Mouse (Mus musculus) ovary, adult 18-20 months (tissue): ENCODE results near the gene Gm13275.
"Not testable (repeated sequence)": the region's sequence is repeated elsewhere in the genome, so short reads cannot be mapped to it uniquely, and the experiment has no call there.

Experiments
- DNase-seq: peaks from one replicate; pipeline ENCODE4 v3.0.0; 2022; ENCODE audit warnings: low spot score, mixed read lengths

Gene Gm13275

DNA sequence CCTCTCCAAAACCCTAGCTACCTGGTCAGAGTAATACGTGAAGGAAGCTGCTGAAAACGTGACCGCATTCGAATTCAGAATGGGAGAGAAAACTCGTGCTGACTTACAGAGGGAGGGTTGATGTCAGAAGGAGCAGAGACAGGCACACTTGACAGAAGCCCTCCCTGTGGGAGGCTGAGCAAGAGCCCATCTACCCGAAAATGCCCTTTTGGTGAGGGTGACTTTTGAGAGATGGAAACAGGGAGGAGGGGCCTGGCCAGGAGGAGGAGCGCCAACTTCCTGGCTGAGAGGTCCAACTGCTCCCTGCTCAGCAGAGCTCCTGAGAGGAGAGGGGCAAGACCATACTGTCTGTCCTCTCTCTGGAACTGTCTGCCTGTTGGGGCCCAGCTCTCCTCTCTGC lies 5.1 kb downstream of the Gm13275 start, which contains the start of gene Gm13285:
Gene Gm13285, plus strand, starts transcription at position 301 of the 400 bp plus-strand sequence.
- DNase-seq: not testable (repeated sequence)

- not testable (repeated sequence) for DNase-seq
Measured at GRCm38 (mm10) chr4:88802954-88803353, 8.7 kb downstream of the Gm13275 start, which contains the start of gene Gm13287. Gene Gm13287, plus strand, starts transcription at chr4:88803254.

DNA sequence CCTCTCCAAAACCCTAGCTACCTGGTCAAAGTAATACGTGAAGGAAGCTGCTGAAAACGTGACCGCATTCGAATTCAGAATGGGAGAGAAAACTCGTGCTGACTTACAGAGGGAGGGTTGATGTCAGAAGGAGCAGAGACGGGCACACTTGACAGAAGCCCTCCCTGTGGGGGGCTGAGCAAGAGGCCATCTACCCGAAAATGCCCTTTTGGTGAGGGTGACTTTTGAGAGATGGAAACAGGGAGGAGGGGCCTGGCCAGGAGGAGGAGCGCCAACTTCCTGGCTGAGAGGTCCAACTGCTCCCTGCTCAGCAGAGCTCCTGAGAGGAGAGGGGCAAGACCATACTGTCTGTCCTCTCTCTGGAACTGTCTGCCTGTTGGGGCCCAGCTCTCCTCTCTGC lies 10.9 kb downstream of the Gm13275 start, which contains the start of gene Gm13288:
Gene Gm13288, plus strand, starts transcription at position 301 of the 400 bp plus-strand sequence.
- DNase-seq: not testable (repeated sequence)

DNA sequence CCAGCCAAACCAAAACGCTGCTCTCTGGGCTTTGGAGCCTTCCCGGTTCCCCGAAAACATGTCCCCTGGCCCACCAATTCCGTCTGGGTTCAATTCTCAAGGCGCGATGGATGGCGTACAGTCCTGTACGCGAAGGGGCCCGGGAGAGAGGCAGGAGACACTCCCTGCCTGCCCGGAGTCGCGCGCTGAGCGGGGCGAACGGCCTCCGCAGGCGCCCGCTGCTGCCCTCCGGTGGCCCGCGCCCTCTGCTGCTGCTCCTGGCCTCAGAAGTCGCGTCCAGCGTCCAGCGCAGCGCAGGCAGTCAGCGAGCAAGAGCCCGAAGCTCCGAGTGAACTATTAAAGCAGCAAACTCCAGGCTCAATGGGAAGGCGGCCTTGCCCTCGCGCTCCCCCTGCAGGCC lies 11.5 kb downstream of the Gm13275 start:
- peak; percentile 25 for DNase-seq

DNA sequence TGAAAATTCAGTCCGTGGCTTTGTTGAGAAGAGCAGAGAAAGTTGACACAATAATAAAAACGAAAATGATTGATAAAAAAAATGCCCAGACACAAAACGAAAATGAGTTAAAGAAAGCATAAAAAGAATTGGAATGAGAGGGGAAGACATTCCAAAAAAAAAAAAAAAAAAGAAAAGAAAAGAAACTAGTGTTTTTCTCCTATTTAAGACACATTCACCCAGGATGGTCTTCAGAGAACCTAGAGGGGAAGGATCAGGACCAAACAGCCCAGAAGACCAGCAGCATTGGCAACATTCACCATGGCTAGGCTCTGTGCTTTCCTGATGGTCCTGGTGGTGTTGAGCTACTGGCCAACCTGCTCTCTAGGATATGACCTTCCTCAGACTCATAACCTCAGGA lies 21.6 kb downstream of the Gm13275 start, which contains the start of gene Ifna7:
Gene Ifna7, plus strand, starts transcription at position 301 of the 400 bp plus-strand sequence.
- DNase-seq: no peak

- DNase-seq: no peak
Measured at GRCm38 (mm10) chr4:88819659-88820058, 25.4 kb downstream of the Gm13275 start, which contains the start of gene Ifna11. Gene Ifna11, plus strand, starts transcription at chr4:88819959.

GRCm38 (mm10) chr4:88822995-88823394 lies 28.7 kb downstream of the Gm13275 start:
- no peak for DNase-seq

GRCm38 (mm10) chr4:88827116-88827515 lies 32.8 kb downstream of the Gm13275 start, which contains the start of gene Ifna6:
Gene Ifna6, plus strand, starts transcription at chr4:88827416.
- not testable (repeated sequence) for DNase-seq

- DNase-seq: no peak
Measured at GRCm38 (mm10) chr4:88830523-88830922, 36.2 kb downstream of the Gm13275 start.

DNA sequence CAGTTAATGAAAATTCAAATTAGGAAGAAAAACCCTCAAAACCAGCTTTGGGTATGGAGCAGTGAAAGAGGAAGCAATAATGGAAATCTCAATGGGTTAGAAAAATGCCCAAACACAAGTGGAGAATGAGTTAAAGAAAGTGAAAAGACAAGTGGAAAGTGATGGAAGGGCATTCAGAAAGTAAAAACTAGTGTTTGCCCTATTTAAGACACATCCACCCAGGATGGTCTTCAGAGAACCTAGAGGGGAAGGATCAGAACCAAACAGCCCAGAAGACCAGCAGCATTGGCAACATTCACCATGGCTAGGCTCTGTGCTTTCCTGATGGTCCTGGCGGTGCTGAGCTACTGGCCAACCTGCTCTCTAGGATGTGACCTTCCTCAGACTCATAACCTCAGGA lies 40.9 kb downstream of the Gm13275 start, which contains the start of gene Ifna5:
Gene Ifna5, plus strand, starts transcription at position 301 of the 400 bp plus-strand sequence.
- not testable (repeated sequence) for DNase-seq

GRCm38 (mm10) chr4:88838828-88839227 lies 44.5 kb downstream of the Gm13275 start:
- no peak for DNase-seq

GRCm38 (mm10) chr4:88840058-88840457 lies 45.8 kb downstream of the Gm13275 start:
- DNase-seq: no peak

- no peak for DNase-seq
Measured at GRCm38 (mm10) chr4:88841438-88841911, 47.2 kb downstream of the Gm13275 start, which contains the start of gene Ifna4. Gene Ifna4, plus strand, starts transcription at chr4:88841861.
